Mouse (Mus musculus): ENCODE results near the gene Trmt10a.

DNA sequence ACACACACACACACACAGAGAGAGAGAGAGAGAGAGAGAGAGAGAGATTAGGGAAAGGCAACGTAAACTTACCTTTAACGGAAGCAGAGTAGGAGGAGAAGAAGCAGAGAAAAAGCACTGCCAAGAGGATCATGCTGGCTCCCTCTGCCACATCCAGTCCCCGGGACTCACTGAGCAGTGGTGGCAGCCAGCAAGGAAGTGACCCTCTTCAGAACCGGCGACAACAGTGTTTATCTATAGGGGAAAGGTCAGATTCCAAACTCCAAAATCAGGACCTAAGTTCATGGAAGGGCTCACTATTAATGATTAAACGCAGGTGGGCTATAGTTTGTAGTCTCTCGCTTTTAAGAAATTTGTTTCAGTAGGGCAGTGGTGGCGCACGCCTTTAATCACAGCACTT lies 12.1 kb upstream of the Trmt10a start:
- TF ChIP-seq CTCF (IDR thresholded peaks at IDR 0.05; ENCODE audit: insufficient read depth, low read depth, low read length) (no peak), POLR2A (IDR thresholded peaks at IDR 0.05; ENCODE audit: insufficient read depth, low read depth, low read length) (no peak)
